Mouse (Mus musculus) cerebellum, postnatal 36 days (tissue): ENCODE data around the gene Clcn2.

Experiments
- DNase-seq, 2 experiments: peaks; one replicate each; pipeline ENCODE4 v3.0.0; 2021 to 2022; ENCODE audit warnings: mixed read lengths in 2 of 2

Clcn2 gene

DNA sequence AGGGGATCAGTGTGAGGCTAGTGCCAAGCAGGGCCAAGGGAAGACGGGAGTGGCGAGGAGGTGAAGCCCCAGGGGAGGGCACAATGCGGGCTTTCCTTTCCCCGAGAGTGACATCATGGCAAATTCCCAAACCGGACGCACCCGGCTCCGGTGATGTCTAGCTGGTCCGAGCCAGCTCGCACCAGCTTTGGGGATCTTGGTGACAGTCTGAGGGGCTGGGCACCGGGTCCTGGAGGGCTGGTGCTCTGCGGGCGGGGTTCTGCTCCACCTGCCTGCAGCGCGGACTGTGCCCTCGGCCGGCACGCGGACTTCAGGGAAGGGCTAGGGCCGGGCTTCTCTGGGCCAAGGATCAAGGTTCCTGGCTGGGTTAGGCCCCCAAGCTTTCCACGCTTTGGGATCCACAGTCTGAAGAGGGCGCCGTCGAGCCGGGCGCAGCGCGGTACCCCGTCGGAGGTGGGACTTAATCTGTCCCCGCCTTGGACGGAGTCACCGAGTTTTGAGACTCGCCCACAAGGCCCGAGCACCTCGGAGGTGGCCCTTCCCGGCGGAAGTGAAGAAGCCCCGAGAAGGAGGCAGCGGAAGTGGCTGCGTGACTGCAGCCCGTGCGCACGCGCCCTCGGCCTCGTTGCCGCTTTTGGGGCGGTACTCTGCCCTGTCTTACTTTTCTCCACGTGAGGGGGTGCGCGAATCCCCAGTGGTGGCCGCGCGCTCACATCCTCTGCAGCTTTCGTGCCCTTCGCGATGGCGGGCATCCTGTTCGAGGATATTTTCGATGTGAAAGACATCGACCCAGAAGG is at the start of gene Clcn2, which contains the start of gene Polr2h:
Clcn2 (minus strand) TSS at position 566 of the 797 bp plus-strand sequence.
Polr2h (plus strand) TSS at position 485 of the 797 bp plus-strand sequence.
- DNase-seq = peak; percentile 95 to 97

DNA sequence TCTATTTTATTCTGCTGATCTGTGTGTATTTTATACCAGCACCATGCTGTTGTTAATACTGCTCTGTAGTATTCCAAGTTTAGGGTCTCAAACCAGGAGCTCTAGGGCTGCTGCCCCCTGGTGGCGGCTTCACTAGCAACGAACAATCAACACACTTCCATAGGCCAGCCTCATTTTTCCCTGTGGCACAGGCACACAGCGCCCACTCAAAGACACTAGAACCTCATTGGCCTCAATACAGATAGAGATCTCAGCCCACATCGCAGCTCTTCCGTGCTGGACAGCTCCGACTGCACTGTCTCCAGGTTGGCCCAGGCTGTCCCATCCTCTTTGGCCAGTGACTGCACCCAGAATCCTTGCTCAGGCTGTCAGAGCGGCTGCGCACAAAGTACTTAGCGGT is 47.7 kb upstream of the Clcn2 start:
- DNase-seq = peak; percentile 46 to 49

GRCm38 (mm10) chr16:20761681-20762080 is 44.1 kb upstream of the Clcn2 start:
- DNase-seq = peak; percentile 71 to 76

GRCm38 (mm10) chr16:20757385-20757784 is 39.8 kb upstream of the Clcn2 start:
- DNase-seq = no peak

- no peak for DNase-seq
Observed at GRCm38 (mm10) chr16:20756052-20756451, 38.5 kb upstream of the Clcn2 start.

- DNase-seq = no peak
Observed at GRCm38 (mm10) chr16:20750518-20750917, 33.0 kb upstream of the Clcn2 start.

DNA sequence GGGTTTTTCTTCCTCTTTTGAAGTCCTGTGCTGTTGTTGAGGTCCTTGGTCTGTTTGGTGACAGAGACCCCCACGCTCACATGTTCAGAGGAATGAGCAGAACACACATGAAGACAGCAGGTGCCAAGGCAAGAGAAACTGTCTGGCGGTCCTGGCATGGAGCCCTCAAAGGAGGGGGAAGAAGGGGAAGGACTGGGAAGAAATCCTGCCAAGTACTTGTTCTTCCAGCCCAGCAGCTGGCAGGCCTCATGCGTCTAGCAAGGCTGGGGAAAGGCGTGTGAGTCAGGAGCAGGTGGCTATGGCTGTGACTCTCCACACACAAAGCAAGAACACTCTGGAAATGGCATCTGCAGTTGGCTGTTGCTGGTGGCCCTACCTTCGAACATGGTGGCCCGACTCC is 29.1 kb upstream of the Clcn2 start:
- DNase-seq = no peak

- DNase-seq = no peak
Observed at GRCm38 (mm10) chr16:20739845-20740244, 22.3 kb upstream of the Clcn2 start.

- DNase-seq = no peak
Observed at GRCm38 (mm10) chr16:20736823-20737222, 19.3 kb upstream of the Clcn2 start.

- DNase-seq = no peak
Observed at GRCm38 (mm10) chr16:20736168-20736567, 18.6 kb upstream of the Clcn2 start.

DNA sequence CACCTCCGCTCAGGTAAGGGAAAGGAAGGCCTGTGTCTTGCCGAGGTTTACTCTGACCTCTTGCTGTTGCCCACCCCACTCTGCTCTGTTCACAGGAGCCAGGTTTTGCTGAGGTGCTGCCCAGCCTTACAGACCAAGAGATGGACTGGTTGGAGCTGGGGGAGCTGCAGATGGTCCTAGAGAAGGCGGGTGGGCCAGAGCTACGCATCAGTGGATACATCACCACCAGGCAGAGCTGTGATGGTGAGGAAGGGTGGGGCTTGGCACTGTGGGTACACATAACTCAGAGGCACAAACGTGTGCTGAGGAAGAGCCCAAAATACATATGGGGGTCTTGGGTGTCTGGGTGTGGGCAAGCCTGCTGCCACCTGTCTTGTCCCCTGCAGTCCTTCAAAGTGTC is 18.1 kb upstream of the Clcn2 start:
- no peak for DNase-seq

GRCm38 (mm10) chr16:20733731-20734730 is 16.5 kb upstream of the Clcn2 start, which contains the start of gene Thpo:
Gene Thpo, minus strand, starts transcription at chr16:20734511.
- peak in 1 of 2 experiments; percentile 21 for DNase-seq

GRCm38 (mm10) chr16:20732925-20733730 is 15.6 kb upstream of the Clcn2 start, which contains the start of gene Chrd:
Gene Chrd, plus strand, starts transcription at chr16:20733127.
- peak; percentile 66 to 78 for DNase-seq

GRCm38 (mm10) chr16:20732251-20732924 is 14.8 kb upstream of the Clcn2 start:
- DNase-seq = no peak

DNA sequence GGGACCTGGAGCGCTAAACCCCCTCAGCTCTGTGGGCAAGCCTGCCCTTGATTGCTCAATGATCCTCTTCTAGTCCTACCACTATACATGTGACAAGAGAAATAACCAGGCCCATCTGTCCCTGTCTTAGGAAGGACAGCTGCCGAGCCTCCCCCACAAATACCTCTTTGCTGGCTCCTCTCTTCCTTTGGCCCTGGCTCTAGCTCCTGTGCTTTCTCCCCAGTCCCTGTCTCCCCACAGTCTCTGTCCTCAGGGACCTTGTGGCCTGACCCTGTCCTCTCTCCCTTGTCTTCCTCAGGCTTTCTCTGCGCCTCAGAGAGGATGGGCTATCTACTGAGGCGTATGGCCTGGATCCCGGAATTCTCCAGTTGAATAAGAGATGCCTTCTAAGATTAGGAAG is 14.1 kb upstream of the Clcn2 start:
- no peak for DNase-seq

- no peak for DNase-seq
Observed at GRCm38 (mm10) chr16:20730293-20730711, 12.8 kb upstream of the Clcn2 start.

DNA sequence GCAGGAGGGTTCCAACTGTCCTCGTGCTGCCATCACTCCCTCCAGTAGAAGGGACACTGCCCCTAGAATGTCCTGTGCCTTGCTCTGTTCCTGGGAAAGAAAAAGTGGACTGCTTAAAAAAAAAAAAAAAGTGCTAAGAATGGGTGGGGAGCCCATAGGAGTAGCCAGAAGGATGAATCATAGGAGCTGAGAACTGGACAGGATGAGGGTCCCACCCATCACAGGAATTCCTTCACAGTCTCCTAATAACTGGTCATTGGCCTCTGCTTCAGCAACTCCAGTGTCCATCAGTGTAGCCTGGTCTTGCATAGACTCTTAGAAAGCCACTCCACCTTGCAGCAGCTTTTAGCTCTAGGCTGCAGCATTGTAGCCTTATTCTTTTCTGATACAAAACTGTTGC is 8.8 kb upstream of the Clcn2 start:
- DNase-seq = no peak

- DNase-seq = no peak
Observed at GRCm38 (mm10) chr16:20725750-20726149, 8.2 kb upstream of the Clcn2 start.

GRCm38 (mm10) chr16:20725321-20725720 is 7.8 kb upstream of the Clcn2 start:
- DNase-seq = no peak

GRCm38 (mm10) chr16:20724338-20724748 is 6.8 kb upstream of the Clcn2 start:
- no peak for DNase-seq

GRCm38 (mm10) chr16:20723247-20723646 is 5.7 kb upstream of the Clcn2 start:
- DNase-seq = no peak

DNA sequence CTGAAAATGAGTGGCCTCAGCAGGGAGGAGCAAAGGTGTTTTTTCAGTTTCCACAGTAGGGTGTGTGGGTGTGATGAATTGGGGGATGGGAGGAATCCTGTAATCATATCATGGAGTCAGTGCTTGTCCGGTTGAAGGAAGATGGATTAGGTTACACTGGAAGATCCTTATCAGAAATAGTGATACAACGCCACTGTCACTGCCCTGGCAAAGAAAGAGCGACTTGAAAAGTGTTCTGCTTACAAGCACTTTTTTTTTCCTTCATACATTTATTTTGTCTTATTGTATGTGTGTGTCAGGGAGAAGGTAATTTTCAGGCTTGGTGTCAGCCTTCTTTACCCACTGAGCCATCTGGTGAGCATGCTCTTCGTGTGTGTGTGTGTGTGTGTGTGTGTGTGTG is 5.2 kb upstream of the Clcn2 start:
- no peak for DNase-seq
